Mouse (Mus musculus) cerebellum, adult 9-10 months (tissue): ENCODE measurements at regions not wholly inside any gene's neighbourhood (a gene's known extent, or its start where the extent isn't known, plus 50 kb on each side); places are given as distances from the start of the nearest gene placed in this dataset.
"Not testable (repeated sequence)": the region's sequence is repeated elsewhere in the genome, so short reads cannot be mapped to it uniquely, and the experiment has no call there.

Source experiments
- DNase-seq: peaks from one replicate; pipeline ENCODE4 v3.0.0; 2022

DNA sequence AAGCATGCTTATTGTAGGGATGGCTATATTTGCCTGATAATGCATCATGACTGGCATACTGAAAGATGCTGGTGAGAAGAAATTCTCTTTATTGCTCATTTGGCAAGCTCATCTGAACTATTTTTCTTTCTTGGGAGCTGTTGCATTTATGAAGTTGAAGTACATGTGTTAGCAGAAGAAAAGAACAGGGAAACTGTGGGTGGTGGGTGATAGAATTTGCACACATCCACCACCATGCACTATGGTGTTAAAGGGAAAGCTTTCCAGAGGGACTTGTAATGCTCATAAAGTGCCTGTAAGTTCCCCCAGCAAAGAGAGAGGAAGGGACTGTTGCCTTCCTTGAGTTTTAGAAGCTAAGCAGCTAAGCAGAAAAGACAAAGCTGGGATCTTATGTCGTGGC lies 367.3 kb downstream of the Gm11232 start:
- DNase-seq = no peak

DNA sequence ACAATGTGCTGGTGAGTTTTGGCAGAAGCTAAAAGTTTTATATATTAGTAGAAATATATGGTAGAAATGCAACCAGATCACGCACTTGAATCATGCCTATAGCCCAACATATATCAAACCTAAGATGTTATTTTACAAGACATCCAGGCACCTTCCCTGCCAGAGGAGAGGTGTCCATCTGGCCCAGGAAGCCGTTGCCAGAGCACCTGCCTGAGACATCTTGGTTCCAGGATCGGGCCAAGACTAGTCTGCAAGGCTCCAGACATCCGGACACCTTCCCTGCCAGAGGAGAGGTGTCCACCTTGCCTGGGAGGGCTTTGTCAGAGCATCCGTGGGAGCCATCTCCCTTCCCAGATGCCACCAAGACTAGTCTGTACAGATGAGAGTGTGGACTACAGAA lies 388.5 kb downstream of the Gm11232 start:
- DNase-seq = no peak

- no peak for DNase-seq
Measured at GRCm38 (mm10) chr4:71363761-71364160, 394.0 kb downstream of the Gm11232 start.

DNA sequence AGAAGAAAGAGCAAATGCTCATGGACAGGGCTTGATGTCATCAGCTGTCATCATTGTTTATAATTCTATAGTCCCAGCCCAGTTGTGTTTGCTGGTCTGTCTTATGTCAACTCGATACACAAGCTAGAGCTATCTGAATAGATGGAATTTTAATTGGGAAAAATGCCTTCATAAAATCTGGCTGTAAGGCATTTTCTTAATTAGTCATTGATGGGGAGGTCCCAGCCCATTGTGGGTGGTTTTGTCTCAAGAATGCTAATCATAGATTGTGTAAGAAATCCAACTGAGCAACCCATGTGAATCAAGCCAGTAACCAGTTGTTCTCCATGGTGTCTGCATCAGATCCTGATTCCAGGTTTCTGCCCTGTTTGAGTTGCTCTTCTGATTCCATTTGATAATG lies 400.1 kb downstream of the Gm11232 start:
- DNase-seq = no peak

- no peak for DNase-seq
Measured at GRCm38 (mm10) chr4:71356714-71357113, 401.1 kb downstream of the Gm11232 start.

DNA sequence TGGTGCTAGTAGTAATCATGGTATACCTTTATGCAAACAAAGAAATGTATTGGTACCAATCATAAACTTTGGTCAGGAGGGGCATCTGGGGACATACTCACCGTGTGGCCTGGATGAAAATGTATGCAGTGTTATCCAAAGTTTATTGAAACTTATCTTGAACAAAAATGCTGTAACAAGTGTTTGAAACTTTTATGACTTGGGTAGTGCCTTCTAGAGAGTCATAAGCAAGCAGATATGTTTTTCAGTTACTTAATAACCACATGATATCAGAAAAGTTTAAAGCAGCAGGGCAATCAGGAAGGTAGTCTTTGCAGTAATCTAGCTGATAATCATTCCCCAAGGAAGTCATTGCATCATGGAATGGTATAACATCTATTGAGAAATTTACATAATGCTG lies 401.5 kb downstream of the Gm11232 start:
- no peak for DNase-seq

DNA sequence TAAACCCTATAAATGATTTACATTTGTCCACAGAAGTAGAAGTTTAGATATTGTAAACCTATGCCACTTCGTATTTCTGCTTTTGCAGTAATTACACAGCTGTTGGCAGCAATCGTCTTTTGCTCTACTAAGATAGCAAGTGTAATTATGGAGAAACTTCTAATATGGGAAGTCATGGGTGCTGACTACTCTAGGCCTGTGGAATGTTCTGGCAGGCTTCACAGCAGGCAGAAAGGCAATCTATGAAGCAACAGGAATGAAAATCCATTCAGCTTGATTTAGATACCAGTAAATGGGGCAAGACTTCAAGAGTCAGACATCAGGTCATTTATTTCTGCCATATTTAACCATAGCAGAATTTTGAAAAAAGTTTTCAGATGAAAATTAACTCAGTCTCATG lies 405.9 kb downstream of the Gm11232 start:
- DNase-seq = no peak

- DNase-seq = no peak
Measured at GRCm38 (mm10) chr4:71343068-71343467, 414.7 kb downstream of the Gm11232 start.

DNA sequence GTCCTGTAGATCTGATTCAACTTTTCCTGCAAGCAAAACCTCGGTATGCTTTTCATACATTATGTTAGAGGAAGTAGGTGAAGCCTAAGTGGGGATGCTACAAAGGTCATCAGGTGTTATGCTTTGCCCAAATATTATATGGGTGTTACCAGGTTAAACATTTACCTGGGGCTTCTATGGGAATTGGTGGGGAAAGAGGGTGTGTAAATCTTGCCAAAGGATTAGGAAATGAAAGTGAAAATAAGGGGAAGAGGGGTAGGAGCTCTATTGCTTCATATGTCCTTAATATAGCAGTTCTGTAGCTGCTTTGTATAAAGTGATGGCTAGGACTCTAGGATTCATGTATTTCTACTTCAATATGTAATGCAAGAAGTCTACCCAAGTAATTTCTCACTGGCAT lies 419.2 kb downstream of the Gm11232 start:
- no peak for DNase-seq

- DNase-seq = no peak
Measured at GRCm38 (mm10) chr4:71332672-71333071, 425.1 kb downstream of the Gm11232 start.

DNA sequence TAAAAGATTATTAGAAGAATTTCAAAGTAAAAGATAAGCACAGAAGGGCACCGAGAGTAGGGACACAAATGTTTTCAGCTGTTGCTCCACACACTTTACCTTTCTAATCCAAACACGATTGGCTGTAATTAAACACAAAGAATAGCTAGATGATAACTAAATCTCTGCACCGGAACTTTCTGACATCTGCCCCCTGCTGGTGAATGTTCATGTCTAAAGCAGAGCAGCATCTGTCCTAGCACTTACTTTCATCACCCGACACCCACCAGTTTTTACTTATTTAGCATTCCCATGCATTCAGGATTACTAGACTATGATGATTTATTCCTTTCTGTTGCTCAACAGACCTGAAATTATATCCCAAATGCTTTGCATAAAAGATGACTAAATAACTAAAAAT lies 425.7 kb downstream of the Gm11232 start:
- DNase-seq = no peak

DNA sequence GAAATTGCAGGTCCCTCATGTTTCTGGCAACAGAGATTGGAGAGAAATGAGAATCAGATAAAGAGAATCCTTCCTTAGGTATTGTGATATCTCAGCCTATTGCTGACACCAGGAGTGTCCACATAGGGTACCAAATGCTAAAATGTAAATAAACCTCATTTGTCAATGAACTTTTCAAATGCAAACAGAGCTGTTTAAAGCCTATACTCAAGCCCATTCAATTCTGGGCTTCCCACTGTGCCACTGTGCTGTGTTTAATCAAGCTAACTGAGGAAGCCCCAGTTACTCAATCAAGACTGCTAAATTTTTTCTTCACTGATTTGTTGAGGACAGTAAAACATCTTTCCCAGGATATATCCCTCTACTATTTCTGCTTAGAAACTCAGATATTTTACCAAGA lies 441.2 kb downstream of the Gm11232 start:
- no peak for DNase-seq

- no peak for DNase-seq
Measured at GRCm38 (mm10) chr4:71307176-71307612, 450.6 kb downstream of the Gm11232 start.

DNA sequence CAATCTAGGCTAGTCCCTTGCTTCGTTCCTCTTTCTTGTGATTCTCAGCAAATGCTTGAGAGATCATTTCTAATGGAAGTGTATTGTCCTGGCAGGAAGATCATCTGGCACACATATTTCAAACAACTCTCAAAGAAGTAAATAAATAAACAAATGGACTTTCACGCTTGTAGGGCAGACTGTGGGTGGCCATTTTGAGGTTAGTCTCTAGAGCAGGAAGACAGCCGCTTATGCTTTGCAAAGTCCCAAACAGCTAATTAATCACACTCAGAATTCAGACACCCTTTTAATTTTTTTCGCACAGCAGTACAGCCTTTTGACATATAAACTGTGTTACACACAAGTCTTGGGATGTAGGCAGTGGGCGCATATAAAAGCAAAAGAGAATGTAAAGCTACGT lies 451.1 kb downstream of the Gm11232 start:
- DNase-seq = no peak

- DNase-seq = not testable (repeated sequence)
Measured at GRCm38 (mm10) chr4:71295716-71296115, 462.0 kb downstream of the Gm11232 start.

DNA sequence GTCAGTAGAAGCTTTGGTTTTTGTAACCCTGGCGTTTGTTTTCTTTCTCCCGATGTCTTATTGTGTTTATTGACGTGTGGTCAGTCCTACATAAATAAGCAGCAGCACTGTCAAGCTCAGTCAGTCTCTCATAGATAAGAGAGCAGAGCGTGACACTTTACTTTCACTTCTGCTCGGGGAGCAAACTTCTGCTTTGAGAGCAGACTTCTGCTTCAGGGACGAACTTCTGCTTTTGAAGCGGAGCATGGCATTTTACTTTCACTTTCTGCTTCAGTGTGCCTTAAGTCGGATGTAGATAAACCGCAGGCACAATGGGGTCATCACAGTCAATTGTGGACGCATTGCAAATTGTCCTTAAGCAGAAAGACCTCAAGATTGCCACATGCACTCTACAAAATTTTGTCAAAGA lies 466.0 kb downstream of the Gm11232 start:
- no peak for DNase-seq

GRCm38 (mm10) chr4:71291111-71291740 lies 466.5 kb downstream of the Gm11232 start:
- DNase-seq = not testable (repeated sequence)

DNA sequence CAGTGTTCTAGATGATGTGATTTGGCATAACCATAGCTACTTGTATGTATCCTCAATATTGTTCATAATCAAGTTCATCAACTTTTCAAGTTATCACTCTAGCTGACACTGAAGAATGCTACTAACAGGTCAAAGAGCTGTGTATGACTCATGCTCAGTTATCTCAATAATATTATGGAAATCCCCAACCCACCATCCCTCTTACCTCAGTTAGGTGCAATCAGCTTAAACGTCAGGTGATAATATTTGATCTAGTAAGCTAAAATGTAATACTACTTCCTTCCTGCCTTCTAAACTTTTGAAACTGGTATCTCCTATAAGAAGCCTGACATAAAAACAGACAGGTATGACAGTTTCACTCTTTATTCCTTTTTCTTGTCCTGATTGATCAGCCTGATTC lies 474.6 kb downstream of the Gm11232 start:
- DNase-seq = no peak

DNA sequence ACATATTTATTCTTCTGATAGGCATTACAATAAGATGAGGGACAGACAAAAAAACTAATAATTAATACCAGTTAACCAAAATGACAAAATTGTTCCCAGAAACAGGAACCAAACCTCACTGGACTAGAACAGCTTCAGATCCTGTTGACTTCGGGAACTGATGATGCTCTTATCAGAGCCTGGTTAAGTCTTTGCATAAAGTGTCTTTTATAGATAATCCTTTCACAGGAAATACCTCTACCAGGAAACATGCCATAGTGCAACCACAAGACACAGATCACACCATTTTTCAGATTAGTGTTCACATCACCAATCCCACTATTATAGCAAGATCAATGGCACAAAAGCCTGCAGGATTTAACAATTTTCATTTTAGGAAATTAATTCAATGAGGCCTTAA lies 478.1 kb downstream of the Gm11232 start:
- no peak for DNase-seq

- DNase-seq = no peak
Measured at GRCm38 (mm10) chr4:71259897-71260296, 497.9 kb downstream of the Gm11232 start.

DNA sequence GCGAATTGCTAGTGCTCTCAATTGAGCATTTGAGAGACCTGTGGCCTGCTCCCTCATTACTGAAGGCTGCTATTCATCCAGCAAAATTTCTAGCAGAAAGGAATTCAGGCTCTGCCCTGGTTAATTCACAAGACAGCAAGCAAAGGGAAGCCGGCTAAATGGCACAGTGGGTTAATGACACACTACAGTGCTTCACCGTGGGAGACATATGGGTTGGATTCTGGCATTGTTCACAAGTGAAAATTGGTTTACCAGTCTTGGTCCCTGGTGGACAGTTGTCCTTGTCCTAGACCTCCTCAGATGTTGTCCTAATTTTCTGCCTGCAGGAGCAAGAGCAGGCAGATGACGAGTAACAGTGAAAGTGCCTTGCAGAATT lies 527.3 kb downstream of the Gm11232 start:
- DNase-seq = peak; percentile 1

DNA sequence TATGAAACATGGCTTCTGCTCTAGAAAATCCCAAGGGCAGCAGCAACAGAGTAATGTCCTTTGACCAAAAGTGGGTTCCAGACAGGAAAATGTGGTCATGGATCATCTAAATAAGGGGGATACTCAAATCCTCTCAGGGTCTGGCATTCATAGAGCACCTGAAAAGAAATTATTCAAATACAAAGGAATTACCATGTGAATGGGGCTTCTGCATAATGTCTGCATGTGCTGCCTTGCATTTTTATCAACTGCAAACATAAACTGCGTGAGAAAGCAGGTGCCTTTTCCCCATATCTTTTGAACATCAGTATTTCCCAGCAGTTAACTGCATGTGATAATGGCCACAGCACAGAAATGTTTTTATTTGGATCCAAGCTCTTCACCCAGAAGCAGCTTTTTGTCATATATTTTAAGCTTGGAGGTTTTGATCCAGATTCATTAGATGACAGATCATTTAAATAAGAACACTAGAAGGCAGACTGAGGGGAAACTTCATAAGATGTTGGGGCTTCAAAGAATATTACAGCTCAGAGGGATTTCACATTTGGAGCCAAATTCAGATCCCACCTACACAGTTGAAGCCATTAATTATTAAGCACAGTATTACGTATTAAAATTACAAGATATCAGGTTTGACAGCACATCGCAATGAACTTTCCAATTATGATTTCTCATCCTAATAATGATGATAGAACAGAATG lies 527.8 kb downstream of the Gm11232 start:
- DNase-seq = no peak

DNA sequence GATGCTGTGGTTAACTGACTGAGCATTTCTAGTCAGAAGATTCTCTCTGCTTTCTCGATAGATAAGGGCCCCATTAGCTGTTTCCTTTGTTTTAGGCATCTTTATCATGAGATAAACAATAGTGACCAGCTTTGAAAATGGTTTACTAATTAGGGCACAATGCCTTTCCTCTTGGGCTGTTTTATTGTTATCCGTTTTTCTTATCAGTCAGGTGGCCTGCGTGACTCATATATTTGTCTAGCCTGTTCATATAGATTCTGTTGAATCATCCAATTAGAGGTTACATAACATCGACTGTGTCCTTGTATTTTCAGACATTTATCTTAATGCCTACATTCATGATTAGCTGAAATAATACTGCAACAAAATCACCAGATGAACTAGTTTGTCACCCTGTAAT lies 531.1 kb downstream of the Gm11232 start:
- no peak for DNase-seq

GRCm38 (mm10) chr4:71218060-71218459 lies 539.7 kb downstream of the Gm11232 start:
- no peak for DNase-seq

- DNase-seq = no peak
Measured at GRCm38 (mm10) chr4:71187801-71188200, 570.0 kb downstream of the Gm11232 start.
